Mouse (Mus musculus): ENCODE data around the gene Ndufb11. TPM values are rescaled to one million over a fixed set of nuclear protein-coding genes. Genes with fewer than 3 reads are reported as not detected.

Ndufb11 gene
- total and polyA plus RNA-seq, 3 experiments, result 486 to 694 (median 627) TPM

DNA sequence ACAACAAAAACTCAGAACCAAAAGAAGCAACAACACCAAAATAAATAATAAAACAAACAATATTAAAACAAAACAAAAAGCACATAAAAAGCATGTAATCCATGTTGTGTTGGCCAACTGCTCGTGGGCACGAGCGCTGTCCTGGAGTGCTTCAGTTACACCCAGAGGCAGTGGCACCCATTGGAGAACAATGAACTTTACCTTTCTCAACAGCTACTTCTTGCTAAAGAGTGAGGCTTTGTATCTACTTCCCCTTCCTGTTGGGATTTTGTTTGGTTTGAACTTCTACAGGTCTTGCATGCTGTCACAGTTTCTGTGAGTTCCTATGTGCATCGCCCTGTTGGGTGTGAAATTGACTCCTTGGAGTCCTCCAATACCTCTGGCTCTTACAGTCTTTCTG lies 8.9 kb downstream of the Ndufb11 start:
- no peak overlapping the region for H3K4me3 ChIP-seq
- H3K36me3 ChIP-seq (ENCODE audit: control insufficient read depth, insufficient read depth, low read length), result no peaks in the 10 kb centered on the region
- H3K79me2 ChIP-seq (replicated peaks; ENCODE audit: control insufficient read depth, insufficient read depth, low read length), result no peaks in the 10 kb centered on the region
- intact Hi-C loops (cut with DNase I), result no loop called here
- no peak overlapping the region for H3K9ac ChIP-seq (ENCODE audit: low read depth, low read length)
- no peak overlapping the region for H3K27ac ChIP-seq
- DNase-seq, result no peak
- no peaks in the 10 kb centered on the region for H3K4me1 ChIP-seq (ENCODE audit: control insufficient read depth, insufficient read depth, low read length)
- WGBS, result 77% methylated on average over 4 of the region's 4 CpGs
- TF ChIP-seq EP300 (IDR thresholded peaks at IDR 0.05; ENCODE audit: insufficient read depth, low read depth, low read length) (no peak), CTCF (IDR thresholded peaks at IDR 0.05) (no peak), POLR2A (IDR thresholded peaks at IDR 0.05; ENCODE audit: insufficient read depth, low read depth, low read length) (no peak)
- H3K27me3 ChIP-seq (ENCODE audit: control insufficient read depth, insufficient read depth, low read length), result no peaks in the 10 kb centered on the region

DNA sequence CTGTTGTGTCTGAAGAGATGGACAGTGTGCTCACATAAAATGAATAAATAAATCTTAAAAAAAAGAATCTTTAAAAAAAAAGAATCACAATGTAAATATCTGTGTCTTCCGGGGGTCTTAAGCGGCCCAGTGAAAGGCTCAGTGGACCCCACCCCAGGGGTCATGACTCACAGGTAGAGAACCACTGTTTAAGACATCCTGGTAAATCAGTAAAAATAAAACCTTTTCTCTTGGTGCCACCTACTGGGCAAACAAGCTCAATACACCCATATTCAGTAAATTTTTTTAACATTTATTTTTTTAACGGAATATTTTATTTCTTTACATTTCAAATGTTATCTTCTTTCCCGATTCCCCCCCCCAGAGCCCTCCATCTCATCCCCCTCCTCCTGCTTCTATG lies 29.5 kb downstream of the Ndufb11 start:
- Histone ChIP-seq H3K27ac (no peak overlapping the region), H3K27me3 (ENCODE audit: control insufficient read depth, insufficient read depth, low read length) (no peaks in the 10 kb centered on the region), H3K9ac (ENCODE audit: low read depth, low read length) (no peak overlapping the region), H3K4me3 (no peak overlapping the region), H3K79me2 (replicated peaks; ENCODE audit: control insufficient read depth, insufficient read depth, low read length) (no peaks in the 10 kb centered on the region), H3K4me1 (ENCODE audit: control insufficient read depth, insufficient read depth, low read length) (no peaks in the 10 kb centered on the region), H3K36me3 (ENCODE audit: control insufficient read depth, insufficient read depth, low read length) (no peaks in the 10 kb centered on the region)
- peak; percentile 75 for TF ChIP-seq CTCF (IDR thresholded peaks at IDR 0.05)
- no peak for TF ChIP-seq EP300 (IDR thresholded peaks at IDR 0.05; ENCODE audit: insufficient read depth, low read depth, low read length)
- no peak for TF ChIP-seq POLR2A (IDR thresholded peaks at IDR 0.05; ENCODE audit: insufficient read depth, low read depth, low read length)
- intact Hi-C loops (cut with DNase I), result loop anchor here (2.0 to 10.0 kb wide), 2 partner anchors 425 to 563 kb away; no protein-coding TSS in a partner anchor
- DNase-seq, result no peak
- 4% methylated on average over 4 of the region's 4 CpGs for WGBS

DNA sequence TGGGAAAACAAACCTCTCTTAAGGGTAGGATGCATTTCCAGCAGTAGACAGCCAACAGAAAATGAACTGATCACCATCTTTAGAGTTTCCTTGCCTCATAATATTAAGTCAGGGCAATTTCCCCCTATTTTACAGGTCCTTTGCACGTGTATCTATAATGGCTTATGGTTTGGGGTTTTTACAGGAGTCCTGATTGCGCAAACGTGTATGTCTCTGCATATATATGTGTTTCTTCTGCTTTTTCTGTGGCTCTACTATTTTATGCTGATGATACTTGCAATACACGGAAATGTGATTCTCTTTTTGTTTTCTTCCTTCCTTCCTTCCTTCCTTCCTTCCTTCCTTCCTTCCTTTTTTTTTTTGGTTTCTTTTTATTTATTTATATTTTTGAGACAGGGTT lies 43.5 kb downstream of the Ndufb11 start:
- 74% methylated on average over 4 of the region's 4 CpGs for WGBS
- Histone ChIP-seq H3K4me1 (ENCODE audit: control insufficient read depth, insufficient read depth, low read length) (peaks cover 3% of the 10 kb centered on the region; the same call in 1 of the 2 replicates), H3K27me3 (ENCODE audit: control insufficient read depth, insufficient read depth, low read length) (no peaks in the 10 kb centered on the region), H3K27ac (no peak overlapping the region), H3K9ac (ENCODE audit: low read depth, low read length) (no peak overlapping the region), H3K79me2 (replicated peaks; ENCODE audit: control insufficient read depth, insufficient read depth, low read length) (no peaks in the 10 kb centered on the region), H3K36me3 (ENCODE audit: control insufficient read depth, insufficient read depth, low read length) (peaks cover 2% of the 10 kb centered on the region; the same call in 1 of the 2 replicates), H3K4me3 (no peak overlapping the region)
- TF ChIP-seq EP300 (IDR thresholded peaks at IDR 0.05; ENCODE audit: insufficient read depth, low read depth, low read length), result no peak
- TF ChIP-seq CTCF (IDR thresholded peaks at IDR 0.05), result no peak
- no peak for TF ChIP-seq POLR2A (IDR thresholded peaks at IDR 0.05; ENCODE audit: insufficient read depth, low read depth, low read length)
- intact Hi-C loops (cut with DNase I), result loop anchor here (10.0 kb wide), 1 partner anchor 209 kb away; the partner anchor contains the start of gene Rp2
- no peak for DNase-seq

DNA sequence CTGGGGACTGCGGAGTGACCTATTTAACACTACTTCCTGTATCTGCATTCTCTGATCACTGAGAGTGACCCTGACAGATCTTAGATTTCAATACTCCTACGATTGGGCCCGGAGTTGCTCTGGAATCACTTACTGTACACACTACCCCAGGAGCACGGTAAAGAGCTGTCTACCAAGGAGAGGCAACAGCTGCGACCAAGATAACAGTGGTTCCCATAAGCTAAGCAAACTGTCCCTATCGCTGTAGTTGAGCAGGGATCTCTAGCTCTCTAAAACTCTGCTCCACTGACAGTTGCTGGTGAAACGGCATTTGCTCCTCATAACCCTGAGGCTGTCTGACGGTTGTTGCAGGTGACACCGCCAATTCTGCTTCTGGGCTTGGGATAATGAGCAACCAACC lies 44.7 kb downstream of the Ndufb11 start:
- no peak overlapping the region for H3K27ac ChIP-seq
- no peak overlapping the region for H3K4me3 ChIP-seq
- DNase-seq, result no peak
- H3K27me3 ChIP-seq (ENCODE audit: control insufficient read depth, insufficient read depth, low read length), result no peaks in the 10 kb centered on the region
- peaks cover 3% of the 10 kb centered on the region; the same call in 1 of the 2 replicates for H3K4me1 ChIP-seq (ENCODE audit: control insufficient read depth, insufficient read depth, low read length)
- peaks cover 2% of the 10 kb centered on the region; the same call in 1 of the 2 replicates for H3K36me3 ChIP-seq (ENCODE audit: control insufficient read depth, insufficient read depth, low read length)
- H3K79me2 ChIP-seq (replicated peaks; ENCODE audit: control insufficient read depth, insufficient read depth, low read length), result no peaks in the 10 kb centered on the region
- H3K9ac ChIP-seq (ENCODE audit: low read depth, low read length), result no peak overlapping the region
- intact Hi-C loops (cut with DNase I), result loop anchor here (10.0 kb wide), 1 partner anchor 208 kb away; the partner anchor contains the start of gene Rp2
- TF ChIP-seq EP300 (IDR thresholded peaks at IDR 0.05; ENCODE audit: insufficient read depth, low read depth, low read length), result no peak
- TF ChIP-seq CTCF (IDR thresholded peaks at IDR 0.05), result no peak
- 58% methylated on average over 9 of the region's 9 CpGs for WGBS

DNA sequence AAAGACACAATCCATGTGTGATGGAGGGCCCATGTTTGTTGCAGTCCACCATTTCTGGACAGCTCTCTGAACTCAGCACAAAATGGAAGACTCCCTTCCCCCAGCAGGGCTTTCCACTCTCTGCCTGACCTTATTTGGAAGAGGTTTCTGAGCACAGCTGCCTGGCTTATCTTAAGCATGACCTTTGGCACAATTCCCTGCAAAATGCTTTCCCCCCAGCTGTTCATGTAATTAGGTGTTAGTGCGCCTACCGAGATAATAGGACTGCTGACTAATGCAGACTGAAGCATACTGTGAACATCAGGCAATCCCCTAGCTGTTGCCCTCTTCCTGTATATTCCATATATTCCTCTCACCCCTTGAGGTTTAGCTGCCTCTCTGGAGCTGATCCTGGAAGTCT lies 46.4 kb downstream of the Ndufb11 start:
- H3K36me3 ChIP-seq (ENCODE audit: control insufficient read depth, insufficient read depth, low read length), result peaks cover 2% of the 10 kb centered on the region; the same call in 1 of the 2 replicates
- H3K79me2 ChIP-seq (replicated peaks; ENCODE audit: control insufficient read depth, insufficient read depth, low read length), result no peaks in the 10 kb centered on the region
- H3K4me3 ChIP-seq, result no peak overlapping the region
- DNase-seq, result peak; percentile 21 to 44
- TF ChIP-seq CTCF (IDR thresholded peaks at IDR 0.05) (no peak), EP300 (IDR thresholded peaks at IDR 0.05; ENCODE audit: insufficient read depth, low read depth, low read length) (no peak), POLR2A (IDR thresholded peaks at IDR 0.05; ENCODE audit: insufficient read depth, low read depth, low read length) (no peak)
- H3K9ac ChIP-seq (ENCODE audit: low read depth, low read length), result no peak overlapping the region
- H3K27me3 ChIP-seq (ENCODE audit: control insufficient read depth, insufficient read depth, low read length), result no peaks in the 10 kb centered on the region
- 23% methylated on average over 2 of the region's 2 CpGs for WGBS
- peaks cover 3% of the 10 kb centered on the region; the same call in 1 of the 2 replicates for H3K4me1 ChIP-seq (ENCODE audit: control insufficient read depth, insufficient read depth, low read length)
- H3K27ac ChIP-seq, result no peak overlapping the region; the same call in 1 of the 2 replicates
- intact Hi-C loops (cut with DNase I), result loop anchor here (10.0 kb wide), 1 partner anchor 206 kb away; the partner anchor contains the start of gene Rp2

Other genes starting within 250 kb of the Ndufb11 start
- 1 to 10 TPM; 1.9 to 2.3 TPM for gene Jade3, start 191.9 kb downstream of the Ndufb11 start, total RNA-seq (2021)
- gene Jade3, start 191.9 kb downstream of the Ndufb11 start, polyA plus RNA-seq (2012; rRNA removed), result 0.27 and 0.70 TPM in 2 replicates
- under 1 TPM; 0.27 to 0.60 TPM for gene Rgn, start 67.8 kb downstream of the Ndufb11 start, total RNA-seq (2021)
- gene Rgn, start 67.8 kb downstream of the Ndufb11 start, polyA plus RNA-seq (2012; rRNA removed), result 0.12 and 0.38 TPM in 2 replicates
- gene Rbm10, start 116 bp downstream of the Ndufb11 start, total RNA-seq (2021), result 10 to 100 TPM; 18.9 to 19.3 TPM
- 22.3 and 31.5 TPM in 2 replicates for gene Rbm10, start 116 bp downstream of the Ndufb11 start, polyA plus RNA-seq (2012; rRNA removed)
- 100 to 1,000 TPM; 206 to 211 TPM for gene Uba1, start 40.7 kb upstream of the Ndufb11 start, total RNA-seq (2021)
- 180 and 241 TPM in 2 replicates for gene Uba1, start 40.7 kb upstream of the Ndufb11 start, polyA plus RNA-seq (2012; rRNA removed)
- gene Cdk16, start 70.3 kb upstream of the Ndufb11 start, total RNA-seq (2021), result 100 to 1,000 TPM; 110 to 117 TPM
- gene Cdk16, start 70.3 kb upstream of the Ndufb11 start, polyA plus RNA-seq (2012; rRNA removed), result 190 and 269 TPM in 2 replicates
- gene Usp11, start 86.3 kb upstream of the Ndufb11 start, total RNA-seq (2021), result 1 to 10 TPM; 5.3 to 7.0 TPM
- 5.9 and 10.8 TPM in 2 replicates for gene Usp11, start 86.3 kb upstream of the Ndufb11 start, polyA plus RNA-seq (2012; rRNA removed)
- 10 to 100 TPM; 81.1 to 88.0 TPM for gene Araf, start 180.2 kb upstream of the Ndufb11 start, total RNA-seq (2021)
- gene Araf, start 180.2 kb upstream of the Ndufb11 start, polyA plus RNA-seq (2012; rRNA removed), result 135 and 169 TPM in 2 replicates

Data from heart, adult 2 months (tissue).